Mouse (Mus musculus): ENCODE measurements around the gene Gm2564.

Gm2564 gene

GRCm38 (mm10) chr4:42629419-42629818 lies at the start of gene Gm2564:
Gene Gm2564 (plus strand): TSS chr4:42629719.
- WGBS: no CpG with 5 or more reads among the region's 8 CpGs

GRCm38 (mm10) chr4:42611895-42612294 lies 17.6 kb upstream of the Gm2564 start, which contains the start of gene Gm10591:
Gene Gm10591 (plus strand): TSS chr4:42612195.
- WGBS: no CpG with 5 or more reads among the region's 5 CpGs

- WGBS: no CpG with 5 or more reads among the region's 9 CpGs
Observed at GRCm38 (mm10) chr4:42654951-42655350, 25.4 kb downstream of the Gm2564 start, which contains the start of gene Ccl27b. Gene Ccl27b (plus strand): TSS chr4:42655251.

- WGBS: no CpG with 5 or more reads among the region's 3 CpGs
Observed at GRCm38 (mm10) chr4:42661793-42662192, 32.3 kb downstream of the Gm2564 start, which contains the start of gene Il11ra2. Gene Il11ra2 (minus strand): TSS chr4:42661893.

- no CpG with 5 or more reads among the region's 4 CpGs for WGBS
Observed at GRCm38 (mm10) chr4:42675415-42675814, 45.9 kb downstream of the Gm2564 start.

- no CpG with 5 or more reads among the region's 7 CpGs for WGBS
Observed at GRCm38 (mm10) chr4:42679365-42679764, 49.8 kb downstream of the Gm2564 start.

- WGBS: no CpG with 5 or more reads among the region's 32 CpGs
Observed at GRCm38 (mm10) chr4:42680374-42681356, 51.1 kb downstream of the Gm2564 start.

All from cerebral cortex, adult 2 months (tissue).